Mouse (Mus musculus): ENCODE measurements at regions not wholly inside any gene's neighbourhood (a gene's known extent, or its start where the extent isn't known, plus 50 kb on each side); places are given as distances from the start of the nearest gene placed in this dataset.

- peak; percentile 62 for DNase-seq
Observed at GRCm38 (mm10) chr8:118028061-118028850, 226.5 kb upstream of the Mphosph6 start.

DNA sequence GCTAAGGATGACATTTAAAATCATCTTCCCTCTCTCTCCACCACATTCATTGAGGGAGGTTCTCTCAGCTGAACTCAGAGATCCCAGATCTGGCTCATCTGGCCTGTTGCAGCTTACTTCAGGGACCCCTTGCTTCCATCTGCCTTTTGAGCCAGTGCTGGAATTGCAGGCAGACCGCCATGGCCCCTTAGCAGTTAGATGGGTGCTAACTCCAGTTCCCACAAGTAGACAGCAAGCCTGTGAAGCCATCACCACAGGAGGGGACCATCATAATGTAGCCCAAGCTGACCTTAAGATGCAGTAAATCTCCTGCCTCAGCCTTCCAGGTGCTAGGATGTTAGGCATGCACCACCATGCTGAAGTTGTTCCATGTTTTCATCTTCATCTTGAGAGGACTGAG, 221.7 kb upstream of the Mphosph6 start:
- DNase-seq, result peak; percentile 64

- DNase-seq, result peak; percentile 81
Observed at GRCm38 (mm10) chr8:118021978-118022377, 220.2 kb upstream of the Mphosph6 start.

DNA sequence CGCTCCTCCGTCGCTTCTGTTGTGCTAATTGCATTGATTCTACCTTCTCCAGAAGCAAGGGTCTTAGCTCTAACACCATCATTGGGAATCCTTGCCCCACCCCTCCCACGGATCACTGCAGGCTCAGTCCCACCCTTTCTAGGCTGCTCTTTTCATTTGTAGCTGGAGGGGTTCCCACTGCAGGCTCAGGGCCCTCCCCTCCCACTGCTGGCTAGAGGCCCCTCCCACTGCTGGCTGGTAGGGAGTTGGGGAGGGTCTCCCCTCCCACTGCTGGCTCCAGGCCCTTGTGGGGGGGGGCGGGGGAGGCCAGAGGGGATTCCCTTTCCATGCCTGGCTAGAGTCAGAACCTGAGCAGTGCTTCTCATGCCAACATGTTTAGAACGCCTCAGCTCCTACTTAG, 215.5 kb upstream of the Mphosph6 start:
- no peak for DNase-seq

DNA sequence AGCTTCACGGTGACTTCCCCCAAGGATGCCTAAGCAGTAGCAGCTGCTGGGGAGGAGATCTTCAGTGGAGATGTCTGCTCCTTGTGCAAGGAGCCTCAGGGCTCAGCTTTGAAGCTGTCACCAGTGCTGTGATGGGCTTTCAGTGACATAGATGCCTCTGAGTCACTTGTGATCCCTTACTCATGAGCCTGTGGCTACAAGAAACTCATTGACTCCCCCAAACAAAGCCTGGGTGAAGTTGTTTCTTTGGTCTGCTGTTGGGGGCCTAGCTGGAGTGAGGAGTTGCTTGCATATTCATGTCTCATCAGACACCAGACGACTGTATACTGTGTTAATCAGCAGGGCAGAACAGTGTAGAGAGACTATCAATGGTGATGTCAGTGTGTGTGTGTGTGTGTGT, 203.4 kb upstream of the Mphosph6 start:
- DNase-seq, result peak; percentile 73

DNA sequence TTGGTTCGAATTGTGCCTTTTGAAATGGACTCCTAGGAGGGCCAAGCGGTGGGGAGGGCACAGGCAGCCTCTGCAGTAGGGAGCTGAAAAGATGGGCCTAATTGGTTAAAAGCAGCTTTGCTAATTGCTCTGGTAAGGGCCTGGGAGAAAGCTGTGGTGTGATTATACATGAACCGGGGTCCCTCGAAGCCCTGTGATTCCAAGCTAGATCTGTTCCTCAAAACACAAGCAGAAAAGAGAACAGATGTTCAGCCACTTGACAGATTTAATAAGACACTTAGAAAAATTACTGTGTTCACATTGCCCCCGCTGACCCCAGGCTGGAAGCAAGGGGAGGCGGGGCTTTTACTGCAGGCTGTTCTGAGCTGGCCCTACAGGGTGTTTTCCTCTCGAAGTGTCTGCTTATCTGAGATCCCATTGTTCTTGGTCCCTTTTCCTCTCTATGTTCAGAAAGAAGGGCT, 202.7 kb upstream of the Mphosph6 start:
- peak; percentile 68 for DNase-seq

DNA sequence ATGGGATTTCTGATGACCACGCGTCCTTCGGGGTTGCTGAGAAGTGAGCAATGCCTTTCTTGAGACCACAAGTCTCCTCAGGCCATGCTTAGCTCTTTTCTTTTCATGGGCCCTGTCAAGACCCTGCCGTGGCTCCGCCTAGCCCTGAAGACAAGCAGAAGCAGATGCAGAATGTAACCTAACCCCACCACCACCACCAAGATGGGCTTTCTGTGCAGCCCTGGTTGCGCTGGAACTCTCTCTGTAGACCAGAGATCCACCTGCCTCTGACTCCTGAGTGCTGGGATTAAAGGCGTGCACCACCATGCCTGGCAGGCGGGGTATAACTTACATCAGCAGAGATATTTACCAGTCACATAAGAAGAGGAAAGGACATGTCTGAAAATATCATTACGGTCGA, 199.4 kb upstream of the Mphosph6 start:
- peak; percentile 66 for DNase-seq

GRCm38 (mm10) chr8:117991826-117992225, 190.1 kb upstream of the Mphosph6 start:
- peak; percentile 58 for DNase-seq

GRCm38 (mm10) chr8:117988781-117989180, 187.0 kb upstream of the Mphosph6 start:
- DNase-seq, result peak; percentile 66

GRCm38 (mm10) chr8:117968306-117968705, 166.6 kb upstream of the Mphosph6 start:
- peak; percentile 58 for DNase-seq

DNA sequence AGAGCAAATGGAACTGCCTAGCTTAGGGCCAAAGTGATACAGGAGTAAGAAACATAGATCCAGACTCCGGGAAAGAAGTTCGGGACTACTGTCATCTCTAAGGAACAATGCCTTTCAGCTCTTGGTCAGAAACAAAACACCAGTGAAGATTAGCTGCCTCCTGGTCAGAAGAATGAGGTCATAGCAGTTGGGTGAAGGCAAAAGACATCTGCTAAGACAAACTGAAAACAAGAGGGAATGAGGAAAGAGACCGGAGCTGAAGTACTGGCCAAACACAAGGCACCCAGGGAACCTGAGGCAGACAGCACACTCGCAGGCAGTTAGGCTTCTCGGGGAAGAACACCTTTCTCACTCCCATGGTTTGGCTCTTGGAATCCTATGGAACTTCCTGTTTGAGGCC, 164.8 kb upstream of the Mphosph6 start:
- peak; percentile 54 for DNase-seq

DNA sequence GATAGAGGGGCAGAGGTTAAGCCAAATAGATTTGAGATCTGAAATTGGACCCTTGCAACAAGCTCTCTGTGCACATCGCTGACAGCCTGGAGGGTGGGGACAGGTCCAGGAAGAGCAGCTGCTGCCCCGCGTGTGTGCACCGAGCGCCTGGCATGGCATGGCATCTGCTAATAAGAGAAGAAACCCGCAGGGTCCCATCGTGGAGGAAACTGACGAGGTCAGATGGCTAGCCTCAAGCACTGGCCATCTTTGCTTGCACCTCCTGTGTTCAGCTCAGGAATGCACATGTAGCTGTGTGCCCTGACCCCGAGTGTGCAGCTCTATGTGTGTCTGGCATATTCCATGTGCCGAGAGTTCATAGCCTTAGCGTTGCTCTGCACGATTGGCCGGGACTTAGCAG, 161.7 kb upstream of the Mphosph6 start:
- peak; percentile 85 for DNase-seq

GRCm38 (mm10) chr8:117962666-117963065, 160.9 kb upstream of the Mphosph6 start:
- DNase-seq, result peak; percentile 65

DNA sequence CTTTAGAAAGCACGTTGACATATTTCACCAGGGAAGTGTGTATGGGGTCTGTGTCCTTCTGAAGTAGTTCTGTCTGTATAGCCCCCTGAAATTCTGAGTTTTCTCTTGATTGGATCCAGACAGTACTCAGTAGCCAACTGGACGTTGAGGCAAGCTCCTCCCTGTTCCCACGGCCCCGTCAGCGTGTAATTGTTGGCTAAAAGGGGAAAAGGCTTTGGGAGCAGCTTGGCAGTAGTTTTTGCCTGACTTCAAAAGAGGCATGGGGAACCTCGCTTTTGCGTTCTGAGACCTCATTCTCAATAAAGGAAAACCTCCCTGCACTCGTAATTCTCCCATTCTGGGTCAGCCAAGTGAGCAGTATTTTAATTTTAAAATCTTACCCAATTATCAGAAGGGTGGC, 157.8 kb upstream of the Mphosph6 start:
- peak; percentile 16 for DNase-seq

DNA sequence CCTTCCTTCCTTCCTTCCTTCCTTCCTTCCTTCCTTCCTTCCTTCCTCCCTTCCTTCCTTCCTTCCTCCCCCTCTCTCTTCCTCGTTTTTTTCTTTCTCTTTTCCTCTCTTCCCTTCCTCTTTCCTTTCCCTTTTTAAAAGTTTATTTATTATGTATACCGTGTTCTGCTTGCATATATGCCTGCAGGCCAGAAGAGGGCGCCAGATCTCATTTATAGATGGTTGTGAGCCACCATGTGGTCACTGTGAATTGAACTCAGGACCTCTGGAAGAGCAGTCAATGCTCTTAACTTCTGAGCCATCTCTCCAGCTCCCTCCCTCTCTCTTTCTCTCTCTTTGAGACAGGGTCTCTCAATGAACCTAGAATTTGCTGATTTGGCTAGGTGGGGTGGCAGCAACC, 157.2 kb upstream of the Mphosph6 start:
- DNase-seq, result no peak

DNA sequence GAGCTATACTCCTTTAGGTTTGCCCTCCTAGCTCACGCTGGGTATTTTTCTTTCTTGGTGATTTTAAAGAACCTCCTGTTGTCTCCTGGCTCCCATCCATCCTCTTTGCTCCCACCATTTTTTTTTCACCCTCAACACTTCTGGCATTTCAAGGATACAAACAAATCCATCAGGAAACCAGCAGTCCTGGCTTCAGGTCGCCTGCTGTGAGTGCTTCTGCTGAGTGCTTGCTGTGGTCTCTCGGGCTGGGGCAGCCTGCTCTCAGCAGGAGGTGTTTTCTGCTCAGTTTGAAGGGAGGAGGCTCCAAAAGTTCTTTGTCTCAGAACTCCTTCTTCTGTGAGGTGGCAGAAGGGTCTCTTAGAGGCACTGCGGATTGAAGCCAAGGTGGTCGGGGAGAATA, 149.9 kb upstream of the Mphosph6 start:
- no peak for DNase-seq

DNA sequence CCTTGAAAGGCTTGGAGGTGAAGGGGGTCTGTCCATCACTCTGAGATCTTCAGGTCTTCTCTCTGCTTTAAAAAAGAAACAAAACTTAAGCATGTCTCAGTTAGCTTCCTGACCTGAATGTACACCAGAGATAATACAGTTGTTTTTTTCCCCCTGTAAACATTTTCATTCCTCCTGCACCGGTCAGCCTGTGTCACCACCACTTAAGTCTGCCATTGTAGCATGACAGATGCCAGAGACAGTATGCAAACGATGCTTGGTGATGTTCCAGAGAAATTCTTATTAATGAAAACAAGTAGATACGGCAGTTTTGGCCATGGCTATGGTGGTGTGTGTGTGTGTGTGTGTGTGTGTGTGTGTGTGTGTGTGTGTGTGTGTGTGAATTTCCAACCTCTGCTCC, 144.8 kb upstream of the Mphosph6 start:
- no peak for DNase-seq

DNA sequence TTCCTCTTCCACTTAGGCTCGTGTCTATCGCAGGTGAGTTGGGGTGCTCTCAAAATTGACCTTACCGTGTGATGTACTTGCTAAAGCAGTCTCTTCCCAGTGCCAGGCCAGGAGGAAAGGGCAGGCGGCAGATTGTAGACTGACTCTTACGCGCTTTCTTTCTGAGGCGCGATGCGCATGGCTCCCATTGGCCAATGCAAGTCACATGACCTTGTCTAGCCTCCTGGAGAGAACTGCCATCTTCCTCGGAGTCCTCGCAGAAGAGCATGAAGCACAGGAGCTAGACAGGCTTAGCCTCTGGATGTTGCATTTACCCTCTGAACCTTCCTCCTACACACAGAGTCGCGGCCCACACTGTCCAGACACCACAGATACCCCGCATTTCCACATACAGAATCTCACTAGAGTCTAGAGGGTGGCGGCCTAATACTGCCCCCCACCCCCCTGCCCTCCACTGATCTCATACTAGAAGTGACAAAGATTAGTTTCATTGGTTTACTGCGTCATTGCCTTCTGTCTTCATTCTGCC, 132.9 kb upstream of the Mphosph6 start:
- DNase-seq, result no peak

DNA sequence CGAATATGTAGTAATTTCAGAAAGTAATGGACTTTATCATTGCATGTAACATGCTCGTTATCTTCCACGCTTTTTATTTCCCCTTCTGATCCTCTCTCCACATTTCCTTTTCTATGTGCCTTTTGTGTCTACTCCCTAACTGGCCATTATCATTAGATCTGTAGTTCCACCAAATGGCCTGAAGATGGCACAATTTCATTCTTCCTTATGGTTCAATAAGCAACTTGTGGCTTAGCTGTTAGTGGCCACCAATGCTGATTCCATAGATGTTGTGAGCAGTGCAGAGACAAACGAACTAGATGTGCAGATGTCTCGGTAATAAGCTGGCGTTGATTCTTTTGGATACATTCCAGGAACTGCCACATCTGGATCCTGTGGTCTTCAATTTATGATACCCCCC, 128.9 kb upstream of the Mphosph6 start:
- DNase-seq, result no peak

GRCm38 (mm10) chr8:117929606-117930005, 127.9 kb upstream of the Mphosph6 start:
- no peak for DNase-seq

DNA sequence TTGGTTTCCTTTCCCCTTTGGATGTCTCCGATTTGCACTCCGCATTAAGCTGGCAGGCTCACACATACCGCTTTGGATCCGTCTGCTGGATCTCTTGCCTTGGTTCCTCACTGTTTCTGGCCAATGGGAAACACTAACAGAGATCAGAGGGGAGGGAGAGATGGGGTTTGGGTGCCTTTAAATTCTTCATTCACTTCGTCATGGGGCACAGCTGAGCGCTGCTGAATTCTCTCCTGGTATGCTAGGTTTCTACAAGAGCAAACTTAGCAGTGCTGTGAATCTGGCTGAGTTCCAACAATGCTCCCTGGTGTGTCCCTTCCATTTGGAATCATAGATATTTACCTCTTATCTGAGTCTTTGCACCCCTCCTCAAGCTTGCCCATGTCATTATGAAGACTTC, 121.6 kb upstream of the Mphosph6 start:
- DNase-seq, result no peak

GRCm38 (mm10) chr8:117903052-117903451, 101.3 kb upstream of the Mphosph6 start:
- no peak for DNase-seq

DNA sequence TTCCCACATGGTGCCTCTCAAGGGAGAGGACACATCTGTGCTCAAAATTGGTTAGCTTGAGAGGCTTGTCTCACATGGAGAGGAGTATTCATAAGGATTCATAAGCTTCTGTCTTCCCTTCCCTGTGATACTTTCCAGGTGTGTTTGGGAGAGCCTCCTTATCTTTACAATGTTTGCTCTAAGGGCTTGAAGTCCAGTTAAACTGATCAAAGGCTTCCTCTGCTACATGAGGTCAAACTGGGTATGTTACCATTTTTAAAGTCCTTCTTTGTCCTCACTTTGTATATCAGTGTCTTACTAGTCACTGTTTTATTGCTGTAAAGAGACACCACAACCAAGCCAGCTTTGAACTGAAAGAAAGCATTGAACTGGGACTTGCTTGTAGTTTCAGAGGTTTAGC, 98.1 kb upstream of the Mphosph6 start:
- no peak for DNase-seq

GRCm38 (mm10) chr8:117898015-117898414, 96.3 kb upstream of the Mphosph6 start:
- no peak for DNase-seq

- DNase-seq, result no peak
Observed at GRCm38 (mm10) chr8:117894861-117895260, 93.1 kb upstream of the Mphosph6 start.

Measured in heart, adult 11 months (tissue).